Mouse (Mus musculus): ENCODE data around the gene Gatb.

Gatb gene

GRCm38 (mm10) chr3:85652727-85653665 lies 79.1 kb downstream of the Gatb start:
- DNase-seq (ENCODE audit: low read depth, low spot score), result no peak

- no peak for DNase-seq (ENCODE audit: low read depth, low spot score)
Measured at GRCm38 (mm10) chr3:85655538-85655937, 81.6 kb downstream of the Gatb start.

- DNase-seq (ENCODE audit: low read depth, low spot score), result no peak
Measured at GRCm38 (mm10) chr3:85659681-85660080, 85.8 kb downstream of the Gatb start.

- DNase-seq (ENCODE audit: low read depth, low spot score), result no peak
Measured at GRCm38 (mm10) chr3:85661926-85662813, 88.3 kb downstream of the Gatb start.

- DNase-seq (ENCODE audit: low read depth, low spot score), result no peak
Measured at GRCm38 (mm10) chr3:85663826-85664225, 89.9 kb downstream of the Gatb start.

- no peak for DNase-seq (ENCODE audit: low read depth, low spot score)
Measured at GRCm38 (mm10) chr3:85664591-85665171, 90.8 kb downstream of the Gatb start.

GRCm38 (mm10) chr3:85666166-85666565 lies 92.2 kb downstream of the Gatb start:
- DNase-seq (ENCODE audit: low read depth, low spot score), result no peak

GRCm38 (mm10) chr3:85666736-85667135 lies 92.8 kb downstream of the Gatb start:
- DNase-seq (ENCODE audit: low read depth, low spot score), result no peak

GRCm38 (mm10) chr3:85667683-85668082 lies 93.8 kb downstream of the Gatb start:
- no peak for DNase-seq (ENCODE audit: low read depth, low spot score)

GRCm38 (mm10) chr3:85669844-85670243 lies 95.9 kb downstream of the Gatb start:
- DNase-seq (ENCODE audit: low read depth, low spot score), result no peak

GRCm38 (mm10) chr3:85677133-85677532 lies 103.2 kb downstream of the Gatb start:
- no peak for DNase-seq (ENCODE audit: low read depth, low spot score)

GRCm38 (mm10) chr3:85677952-85678351 lies 104.0 kb downstream of the Gatb start:
- DNase-seq (ENCODE audit: low read depth, low spot score), result no peak

- no peak for DNase-seq (ENCODE audit: low read depth, low spot score)
Measured at GRCm38 (mm10) chr3:85679312-85679933, 105.5 kb downstream of the Gatb start.

- no peak for DNase-seq (ENCODE audit: low read depth, low spot score)
Measured at GRCm38 (mm10) chr3:85679960-85680359, 106.0 kb downstream of the Gatb start.

GRCm38 (mm10) chr3:85681136-85681535 lies 107.2 kb downstream of the Gatb start:
- DNase-seq (ENCODE audit: low read depth, low spot score), result no peak

- DNase-seq (ENCODE audit: low read depth, low spot score), result no peak
Measured at GRCm38 (mm10) chr3:85683618-85684017, 109.7 kb downstream of the Gatb start.

GRCm38 (mm10) chr3:85685271-85685670 lies 111.4 kb downstream of the Gatb start:
- DNase-seq (ENCODE audit: low read depth, low spot score), result no peak

GRCm38 (mm10) chr3:85688341-85688740 lies 114.4 kb downstream of the Gatb start:
- DNase-seq (ENCODE audit: low read depth, low spot score), result no peak

- no peak for DNase-seq (ENCODE audit: low read depth, low spot score)
Measured at GRCm38 (mm10) chr3:85691134-85691533, 117.2 kb downstream of the Gatb start.

GRCm38 (mm10) chr3:85693013-85693412 lies 119.1 kb downstream of the Gatb start:
- DNase-seq (ENCODE audit: low read depth, low spot score), result no peak

- DNase-seq (ENCODE audit: low read depth, low spot score), result no peak
Measured at GRCm38 (mm10) chr3:85695056-85695455, 121.1 kb downstream of the Gatb start.

GRCm38 (mm10) chr3:85698496-85698895 lies 124.6 kb downstream of the Gatb start:
- no peak for DNase-seq (ENCODE audit: low read depth, low spot score)

Data from brain, embryonic 18.5 days (tissue).